Mouse (Mus musculus): ENCODE measurements around the gene Folr1.

DNA sequence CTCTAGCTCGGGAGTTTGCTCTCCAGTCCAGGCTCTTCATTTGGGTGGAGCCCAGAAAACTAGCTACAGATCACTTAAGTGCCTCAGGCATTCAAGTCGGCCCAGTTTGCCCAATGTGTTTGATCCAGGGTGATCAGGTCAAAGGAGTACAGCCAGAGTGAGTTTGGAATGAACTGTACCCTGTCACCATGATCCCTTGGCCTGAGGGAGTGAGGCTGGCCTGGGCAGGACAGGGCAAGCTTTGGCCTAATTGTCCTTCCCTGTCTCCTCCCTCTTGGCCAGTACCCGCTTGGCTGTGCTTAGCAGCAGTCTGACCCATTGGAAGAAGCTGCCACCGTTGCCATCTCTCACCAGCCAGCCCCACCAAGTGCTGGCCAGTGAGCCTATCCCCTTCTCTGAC is 39.5 kb upstream of the Folr1 start:
- TF ChIP-seq CTCF (IDR thresholded peaks at IDR 0.05; ENCODE audit: low read depth) (no peak), EP300 (optimal IDR thresholded peaks at IDR 0.05) (no peak)

All from stomach, postnatal 0 days (tissue).